Mouse (Mus musculus): ENCODE data around the gene Erbb3.

DNA sequence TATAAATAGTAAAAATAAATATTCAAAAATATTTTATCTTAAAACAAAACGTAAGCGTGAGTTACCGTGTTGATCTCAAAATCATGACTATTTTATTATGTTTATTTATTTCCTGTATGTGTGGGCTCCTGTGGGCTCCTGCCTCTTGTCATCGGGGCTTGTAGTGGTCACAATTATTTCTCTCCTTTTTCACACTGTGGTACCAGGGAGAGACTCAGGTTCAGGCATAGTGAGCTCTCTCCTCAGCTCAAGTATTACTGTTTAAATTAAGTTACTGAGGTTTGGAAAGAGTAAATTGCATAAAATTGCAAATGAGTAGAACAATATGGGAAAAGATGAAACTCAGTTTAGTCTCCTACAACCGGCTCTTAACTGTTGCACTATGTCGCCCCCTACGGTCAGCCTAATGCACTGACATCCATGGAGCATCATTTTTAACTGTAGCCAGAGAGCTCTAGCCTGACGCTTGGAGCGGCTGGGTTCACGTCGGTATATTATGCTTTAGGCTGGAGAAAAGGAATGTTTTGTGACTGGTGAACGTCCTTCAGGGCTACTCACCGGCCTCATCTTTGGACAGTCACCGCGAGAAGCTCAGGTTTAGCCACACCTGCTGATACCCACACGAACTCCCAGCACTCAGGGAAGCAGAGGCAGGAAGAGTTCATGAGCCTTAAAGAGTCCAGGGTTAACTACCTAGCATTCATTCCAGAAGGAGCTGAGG is 23.1 kb upstream of the Erbb3 start:
- peak; percentile 81 to 96 (median 93) for TF ChIP-seq CTCF (IDR thresholded peaks at IDR 0.05 in 2 of 3, conservative IDR thresholded peaks at IDR 0.05 in 1 of 3; ENCODE audit: control insufficient read depth in 1 of 3, insufficient read depth in 1 of 3, low read depth in 2 of 3, low read length in 3 of 3, poor library complexity in 1 of 3, severe bottlenecking in 1 of 3)
- no peak for TF ChIP-seq POLR2A (IDR thresholded peaks at IDR 0.05; ENCODE audit: control insufficient read depth in 1 of 2, insufficient read depth in 1 of 2, low read depth in 1 of 2, low read length in 2 of 2, poor library complexity in 1 of 2)
- TF ChIP-seq GATA1 (IDR thresholded peaks at IDR 0.05; ENCODE audit: low read depth, low read length) = no peak
- no peak for TF ChIP-seq RCOR1 (IDR thresholded peaks at IDR 0.05; ENCODE audit: low read depth, low read length)
- TF ChIP-seq MYB (IDR thresholded peaks at IDR 0.05; ENCODE audit: low read depth, low read length) = no peak
- TF ChIP-seq USF1 (IDR thresholded peaks at IDR 0.05; ENCODE audit: low read depth, low read length) = no peak
- TF ChIP-seq MEF2A (IDR thresholded peaks at IDR 0.05; ENCODE audit: extremely low read depth, insufficient replicate concordance, low read depth, low read length, poor library complexity, severe bottlenecking) = no peak
- no peak for TF ChIP-seq MAX (IDR thresholded peaks at IDR 0.05; ENCODE audit: low read length)
- TF ChIP-seq MAZ (IDR thresholded peaks at IDR 0.05; ENCODE audit: low read depth, low read length) = no peak
- TF ChIP-seq MYC (IDR thresholded peaks at IDR 0.05; ENCODE audit: low read depth, low read length) = peak; percentile 3; the same call in 1 of the 2 replicates

Measured in MEL (cell line).